Comparison of ENCODE assay signal across 7 mouse cellular contexts in the genomic region with DNA sequence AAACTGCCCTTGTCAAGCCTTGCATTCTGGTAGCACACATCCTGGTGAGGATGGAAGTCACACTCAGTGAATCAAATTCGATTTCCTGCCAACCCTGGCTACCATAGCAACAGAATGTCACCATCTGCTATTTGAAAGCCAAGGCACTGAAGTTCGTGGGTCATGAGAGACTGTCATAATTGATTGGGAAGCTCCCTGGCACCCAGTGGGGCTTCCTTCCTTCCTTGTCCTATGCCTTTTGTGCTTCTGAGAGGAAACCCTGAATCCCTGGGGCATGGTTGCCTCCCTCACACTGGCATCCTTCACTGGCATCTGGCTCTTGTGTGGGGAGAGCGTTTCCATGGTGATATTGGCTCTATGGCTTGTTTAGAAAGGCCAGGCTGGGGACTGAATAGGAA. TPM values are rescaled to one million over a fixed set of nuclear protein-coding genes. Genes with fewer than 3 reads are reported as not detected.
DNase-seq lines count a peak whose midpoint lies in the region; ATAC-seq and TF ChIP-seq lines count a peak whose summit lies in the region.

No protein-coding gene starts in this region.

- DNase-seq in cerebellum, adult 2 months, result peak; percentile 52 to 69
- peak; percentile 36 for DNase-seq in embryonic facial prominence, embryonic 10.5 days (ENCODE audit: low spot score)
- DNase-seq in layer of hippocampus, adult 11-12 months (ENCODE audit: low spot score), result peak; percentile 79
- peak; percentile 92 for DNase-seq in midbrain, embryonic 11.5 days (ENCODE audit: low spot score, missing footprints)
- DNase-seq in spleen, postnatal 10 days (ENCODE audit: low spot score in 2 of 2), result no peak
- no peak for DNase-seq in adrenal gland, adult 18-20 months (ENCODE audit: low spot score in 2 of 2)

- 5% methylated on average over 3 of the region's 3 CpGs for WGBS in cerebellum, adult 2 months
- 47% methylated on average over 3 of the region's 3 CpGs for WGBS in embryonic facial prominence, embryonic 10.5 days
- 22% methylated on average over 3 of the region's 3 CpGs for WGBS in midbrain, embryonic 11.5 days
- WGBS in intestine, postnatal 0 days, result 44% methylated on average over 3 of the region's 3 CpGs

- H3K9me3 ChIP-seq in embryonic facial prominence, embryonic 10.5 days, result no peaks in the 10 kb centered on the region
- no peaks in the 10 kb centered on the region for H3K9me3 ChIP-seq in midbrain, embryonic 11.5 days (ENCODE audit: control insufficient read depth, low read length)
- no peaks in the 10 kb centered on the region for H3K9me3 ChIP-seq in intestine, postnatal 0 days (ENCODE audit: control insufficient read depth)

- no peak overlapping the region for H3K27ac ChIP-seq in cerebellum, adult 2 months (ENCODE audit: insufficient read depth, low read length)
- H3K27ac ChIP-seq in embryonic facial prominence, embryonic 10.5 days (replicated peaks), result no peak overlapping the region
- no peak overlapping the region for H3K27ac ChIP-seq in midbrain, embryonic 11.5 days (ENCODE audit: low read depth, low read length)
- no peak overlapping the region for H3K27ac ChIP-seq in intestine, postnatal 0 days (ENCODE audit: low read depth, low read length)

- H3K4me1 ChIP-seq in cerebellum, adult 2 months (ENCODE audit: control insufficient read depth, insufficient read depth, low read length), result peaks cover 9% of the 10 kb centered on the region
- peaks cover 15% of the 10 kb centered on the region for H3K4me1 ChIP-seq in embryonic facial prominence, embryonic 10.5 days
- H3K4me1 ChIP-seq in midbrain, embryonic 11.5 days (ENCODE audit: control insufficient read depth, insufficient read depth, low read length), result peaks cover 13% of the 10 kb centered on the region; the same call in 1 of the 2 replicates
- H3K4me1 ChIP-seq in intestine, postnatal 0 days (replicated peaks; ENCODE audit: control insufficient read depth, insufficient read depth, low read length), result no peaks in the 10 kb centered on the region; the same call in 1 of the 2 replicates

- no peak overlapping the region for H3K4me2 ChIP-seq in midbrain, embryonic 11.5 days
- H3K4me2 ChIP-seq in intestine, postnatal 0 days (replicated peaks; ENCODE audit: low read depth), result no peak overlapping the region; the same call in 1 of the 2 replicates

- peak; percentile 81 for ATAC-seq in midbrain, embryonic 11.5 days (ENCODE audit: low FRiP score)
- no peak for ATAC-seq in intestine, postnatal 0 days

- H3K4me3 ChIP-seq in cerebellum, adult 2 months (replicated peaks; ENCODE audit: insufficient read depth, low read depth, low read length), result no peak overlapping the region
- no peak overlapping the region for H3K4me3 ChIP-seq in embryonic facial prominence, embryonic 10.5 days
- H3K4me3 ChIP-seq in midbrain, embryonic 11.5 days (ENCODE audit: low read depth, low read length), result no peak overlapping the region
- H3K4me3 ChIP-seq in intestine, postnatal 0 days (ENCODE audit: low read depth, low read length), result no peak overlapping the region

- no peaks in the 10 kb centered on the region for H3K27me3 ChIP-seq in cerebellum, adult 2 months (ENCODE audit: control insufficient read depth, insufficient read depth, low read length)
- H3K27me3 ChIP-seq in embryonic facial prominence, embryonic 10.5 days (replicated peaks; ENCODE audit: low read depth, poor library complexity, severe bottlenecking), result no peaks in the 10 kb centered on the region
- no peaks in the 10 kb centered on the region for H3K27me3 ChIP-seq in midbrain, embryonic 11.5 days (ENCODE audit: control insufficient read depth, insufficient read depth, low read length)
- no peaks in the 10 kb centered on the region for H3K27me3 ChIP-seq in intestine, postnatal 0 days (replicated peaks; ENCODE audit: control insufficient read depth, insufficient read depth, low read length)

- no peak for TF ChIP-seq POLR2A in cerebellum, adult 2 months (IDR thresholded peaks at IDR 0.05; ENCODE audit: borderline replicate concordance, insufficient read depth, low read length)

- H3K36me3 ChIP-seq in embryonic facial prominence, embryonic 10.5 days (replicated peaks), result 0 out of 2 replicates have a peak, but pooled peaks cover 2% of the 10 kb centered on the region
- H3K36me3 ChIP-seq in midbrain, embryonic 11.5 days (ENCODE audit: control insufficient read depth, insufficient read depth, low read length), result no peaks in the 10 kb centered on the region
- peaks cover 41% of the 10 kb centered on the region for H3K36me3 ChIP-seq in intestine, postnatal 0 days (ENCODE audit: control insufficient read depth, insufficient read depth)

- TF ChIP-seq CTCF in cerebellum, adult 2 months (IDR thresholded peaks at IDR 0.05; ENCODE audit: borderline replicate concordance, insufficient read depth, low read depth, low read length), result no peak
- TF ChIP-seq CTCF in intestine, postnatal 0 days (IDR thresholded peaks at IDR 0.05; ENCODE audit: low read depth), result no peak

- H3K9ac ChIP-seq in midbrain, embryonic 11.5 days (ENCODE audit: low read length), result no peak overlapping the region
- no peak overlapping the region for H3K9ac ChIP-seq in intestine, postnatal 0 days (ENCODE audit: low read depth, low read length)

RNA-seq across cellular contexts. Expression of gene 1810049J17Rik, which starts 44.4 kb away (rescaled TPM):
- not detected in 2 replicates for polyA plus RNA-seq in cerebellum, adult 2 months (2012; rRNA removed)
- not detected in 2 replicates for polyA plus RNA-seq in embryonic facial prominence, embryonic 10.5 days (2016; fragmentation: Nextera tagmentation; extraction: Ambion mirVana)
- polyA plus RNA-seq in midbrain, embryonic 11.5 days (2014; fragmentation: Nextera tagmentation; extraction: Ambion mirVana), result 0.94 and 2.5 TPM in 2 replicates
- polyA plus RNA-seq in intestine, postnatal 0 days (2015; fragmentation: Nextera tagmentation; extraction: Ambion mirVana), result 6.5 and 6.9 TPM in 2 replicates
- 1 to 10 TPM in 1 of 2 experiments, under 1 TPM in 1; 0.77 to 1.6 TPM for total RNA-seq in adrenal gland, adult 18-20 months (2021)

RNA-seq across cellular contexts. Expression of gene Golph3, which starts 44.8 kb away (rescaled TPM):
- 89.1 and 91.2 TPM in 2 replicates for polyA plus RNA-seq in cerebellum, adult 2 months (2012; rRNA removed)
- 61.0 and 61.5 TPM in 2 replicates for polyA plus RNA-seq in embryonic facial prominence, embryonic 10.5 days (2016; fragmentation: Nextera tagmentation; extraction: Ambion mirVana)
- polyA plus RNA-seq in midbrain, embryonic 11.5 days (2014; fragmentation: Nextera tagmentation; extraction: Ambion mirVana), result 114 and 118 TPM in 2 replicates
- polyA plus RNA-seq in intestine, postnatal 0 days (2015; fragmentation: Nextera tagmentation; extraction: Ambion mirVana), result 67.9 and 70.0 TPM in 2 replicates
- 100 to 1,000 TPM; 131 to 161 TPM for total RNA-seq in adrenal gland, adult 18-20 months (2021)

Comparison
In these comparisons a context has a peak if more than half of its experiments do, and no peak if none do; other contexts are left out.
1. DNase-seq: peak in cerebellum, adult 2 months (2 of 2), embryonic facial prominence, embryonic 10.5 days (single experiment), layer of hippocampus, adult 11-12 months (single experiment) and midbrain, embryonic 11.5 days (single experiment); none in spleen, postnatal 10 days (0 of 2) and adrenal gland, adult 18-20 months (0 of 2).